Mouse (Mus musculus) kidney, postnatal 25 days (tissue): ENCODE results near the gene Gmppa.

Experiments
- DNase-seq, 2 experiments: peaks; one replicate each; pipeline ENCODE4 v3.0.0; 2021; ENCODE audit warnings: mixed read lengths in 2 of 2

Gmppa gene

GRCm38 (mm10) chr1:75456746-75457564, 21.2 kb downstream of the Gmppa start:
- no peak for DNase-seq

DNA sequence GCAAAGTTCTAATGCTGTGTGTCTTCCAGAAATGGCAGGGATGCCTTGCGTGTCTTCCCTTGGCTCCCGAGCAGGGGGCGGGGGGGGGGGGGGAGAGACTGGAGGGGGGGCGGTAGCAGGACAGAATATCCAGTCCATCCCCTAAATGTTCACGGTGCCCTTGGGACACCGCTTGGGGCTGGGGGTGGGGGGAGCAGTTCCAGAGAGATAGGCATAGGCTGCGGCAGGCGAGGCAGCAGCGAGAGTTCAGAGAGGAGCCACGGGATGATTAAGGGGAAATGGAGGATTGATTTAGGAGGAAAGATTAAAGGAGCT, 21.9 kb downstream of the Gmppa start:
- DNase-seq = no peak

GRCm38 (mm10) chr1:75458025-75458788, 22.5 kb downstream of the Gmppa start:
- peak; percentile 37 to 65 for DNase-seq

GRCm38 (mm10) chr1:75458789-75459684, 23.3 kb downstream of the Gmppa start:
- peak in 1 of 2 experiments; percentile 20 for DNase-seq

DNA sequence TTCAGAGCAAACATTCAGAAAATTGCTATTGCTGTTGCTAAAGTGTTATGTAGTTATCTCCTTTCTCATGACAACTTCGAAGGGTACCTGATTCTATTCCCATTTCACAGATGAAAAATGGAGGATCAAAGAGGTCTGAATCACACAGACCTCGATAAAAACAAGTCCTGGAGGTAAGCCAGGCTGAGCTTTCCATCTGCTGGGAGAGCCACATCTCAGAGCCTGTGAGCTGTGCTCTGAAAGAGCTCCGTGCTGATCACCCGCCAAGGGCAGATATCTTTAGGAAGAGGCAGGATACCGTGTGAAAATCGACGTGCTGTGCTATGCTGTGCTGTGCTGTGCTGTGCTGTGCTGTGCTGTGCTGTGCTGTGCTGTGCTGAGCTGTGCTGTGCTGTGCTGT, 24.6 kb downstream of the Gmppa start:
- no peak for DNase-seq

DNA sequence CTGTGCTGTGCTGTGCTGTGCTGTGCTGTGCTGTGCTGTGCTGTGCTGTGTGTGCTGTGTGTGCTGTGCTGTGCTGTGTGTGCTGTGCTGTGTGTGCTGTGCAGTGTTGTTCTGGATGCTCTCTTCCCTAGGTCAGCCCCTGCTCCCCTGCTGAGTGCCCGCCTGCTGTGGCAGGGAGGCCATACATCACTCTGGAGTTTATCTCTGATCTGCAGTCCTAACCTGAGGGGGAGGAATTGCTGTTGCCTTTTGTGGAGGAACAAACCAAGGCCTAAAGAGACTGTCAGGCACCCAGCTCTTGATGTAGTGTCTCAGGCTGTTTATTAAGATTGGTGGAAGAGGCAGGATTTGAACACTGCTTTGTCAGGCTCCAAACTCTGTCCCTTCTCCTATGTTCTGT, 26.9 kb downstream of the Gmppa start:
- DNase-seq = no peak

- DNase-seq = no peak
These were observed 28.0 kb downstream of the Gmppa start for GRCm38 (mm10) chr1:75463652-75464204.

GRCm38 (mm10) chr1:75467215-75467927, 31.6 kb downstream of the Gmppa start:
- peak; percentile 73 to 83 for DNase-seq

GRCm38 (mm10) chr1:75469287-75469825, 33.6 kb downstream of the Gmppa start:
- no peak for DNase-seq

DNA sequence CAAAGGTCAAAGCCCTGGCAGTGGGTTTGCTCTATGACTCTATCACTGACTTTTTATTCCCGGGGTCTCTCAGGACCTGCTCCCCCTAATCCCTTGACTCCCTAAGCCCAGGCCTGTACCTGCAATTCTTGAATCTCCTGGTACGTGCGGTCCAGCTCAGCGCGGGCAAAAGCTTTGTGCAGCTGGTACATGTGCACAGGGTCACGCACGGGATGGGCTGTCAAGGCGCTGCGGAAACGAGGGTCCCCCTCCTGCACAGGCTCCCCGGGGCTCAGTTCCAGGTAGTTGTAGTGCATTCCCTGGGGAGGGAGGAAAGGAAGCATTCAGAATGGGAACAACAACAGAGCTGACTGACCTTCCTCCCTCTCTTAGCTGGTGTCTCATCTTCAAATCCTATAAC, 40.7 kb downstream of the Gmppa start:
- DNase-seq = no peak

DNA sequence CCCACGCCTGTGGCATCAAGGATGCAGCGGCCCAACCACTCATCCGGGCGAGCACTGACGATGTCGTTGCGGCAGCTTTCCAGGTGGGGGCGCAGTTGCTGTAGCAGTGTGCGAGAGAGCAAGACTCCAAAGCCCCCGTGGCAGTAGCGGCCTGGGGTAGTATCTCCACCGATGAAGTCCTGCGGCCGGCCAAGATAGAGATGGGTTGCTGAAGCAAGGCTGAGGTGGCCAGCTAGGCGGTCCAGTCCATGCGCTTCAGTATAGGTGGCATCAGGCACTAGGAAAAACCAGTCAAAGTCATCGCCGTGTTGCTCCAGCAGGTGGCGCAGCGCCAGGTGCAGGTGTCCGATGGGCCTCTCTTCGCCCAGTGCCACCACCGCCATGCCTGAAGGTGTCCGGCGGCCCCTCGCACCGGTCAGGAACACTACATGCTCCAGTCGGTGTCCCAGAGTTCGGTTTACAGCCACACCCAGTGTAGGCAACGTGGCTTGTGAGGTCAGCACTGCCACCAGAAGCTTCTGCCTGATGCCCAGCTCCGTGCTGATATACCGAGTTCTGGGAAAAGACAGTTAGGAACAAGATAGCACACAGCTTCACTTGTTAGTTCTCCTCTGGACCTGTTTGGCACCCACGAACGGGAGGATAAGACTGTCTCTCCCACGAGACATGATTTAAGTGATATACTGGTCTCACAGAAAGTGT, 41.7 kb downstream of the Gmppa start:
- DNase-seq = peak; percentile 90 to 92

DNA sequence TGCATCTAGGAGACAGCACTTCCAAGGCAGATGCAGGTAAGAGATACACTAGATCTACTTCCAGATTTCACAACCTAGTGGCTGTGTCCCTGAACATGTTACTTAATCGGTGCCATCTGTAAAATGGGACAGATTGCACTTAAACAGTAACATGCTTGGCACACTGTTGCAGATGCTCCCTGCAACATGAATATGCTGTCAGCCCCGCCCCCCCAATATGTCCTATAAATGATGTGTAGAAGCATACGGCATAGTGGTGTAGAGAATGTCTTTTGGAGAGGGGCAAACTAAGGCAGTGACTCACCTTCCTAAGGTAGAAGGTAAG, 42.2 kb downstream of the Gmppa start:
- DNase-seq = no peak

DNA sequence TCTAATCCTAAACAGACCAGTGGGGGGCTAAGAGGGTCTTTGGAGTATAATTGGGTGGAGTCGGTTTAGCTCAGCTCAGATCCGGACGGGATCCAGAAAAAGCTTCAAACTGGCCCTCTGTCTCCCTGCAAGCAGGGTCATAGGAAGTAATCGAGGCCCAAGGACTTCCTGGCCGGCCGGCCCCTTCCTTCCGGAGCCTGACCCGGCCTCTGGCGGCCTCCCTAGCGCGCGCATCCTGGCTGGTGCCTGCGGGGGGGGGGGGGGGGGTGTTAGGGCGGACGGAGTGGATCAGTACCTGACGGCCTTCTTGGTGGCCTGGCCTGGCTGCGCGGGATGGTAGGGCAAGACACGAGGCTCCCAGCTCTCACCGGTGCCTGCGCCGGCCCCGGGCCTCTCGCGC, 42.8 kb downstream of the Gmppa start:
- peak; percentile 65 to 84 for DNase-seq

DNA sequence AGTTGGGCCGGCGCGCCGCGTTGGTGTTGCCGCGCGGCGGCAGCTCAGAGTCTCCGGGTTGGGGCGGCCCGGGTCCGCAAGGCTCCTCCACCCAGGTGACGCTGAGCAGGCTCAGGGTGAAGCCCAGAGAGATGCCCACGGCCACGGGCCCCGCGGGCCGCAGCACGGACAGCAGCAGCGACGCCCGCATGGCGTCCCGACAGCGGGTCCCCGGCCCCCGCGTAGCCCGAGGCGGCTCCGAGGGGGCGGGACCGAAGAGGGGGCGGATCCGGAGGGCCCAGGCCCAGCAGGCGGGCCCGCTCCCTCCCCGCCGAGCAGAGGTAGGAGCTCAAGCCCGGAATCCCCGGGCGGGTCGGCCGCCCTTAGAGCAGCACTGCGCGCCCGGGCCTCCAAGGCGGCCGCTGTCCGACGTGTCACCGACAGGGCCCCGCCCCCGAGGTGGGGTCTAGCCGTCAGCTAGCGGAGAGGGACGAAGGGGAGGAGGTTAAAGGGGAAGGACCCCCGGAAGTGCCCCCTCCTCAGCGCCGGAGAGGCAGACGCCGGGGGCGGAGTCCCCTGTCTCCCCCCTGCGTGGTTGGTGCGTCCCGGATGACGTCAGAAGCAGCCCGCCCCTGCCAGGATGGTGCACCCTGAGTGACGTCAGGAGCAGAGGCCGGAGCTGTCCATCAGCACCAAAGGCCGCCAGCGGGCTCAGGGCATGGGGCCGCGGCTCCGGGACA, 43.3 kb downstream of the Gmppa start, which contains the start of the genes Chpf and Tmem198:
TSS of gene Chpf (minus strand) at position 392 of the 719 bp plus-strand sequence.
TSS of gene Tmem198 (plus strand) at position 617 of the 719 bp plus-strand sequence.
- peak; percentile 97 to 98 for DNase-seq

- DNase-seq = no peak
These were observed 43.9 kb downstream of the Gmppa start for GRCm38 (mm10) chr1:75479635-75479989.

DNA sequence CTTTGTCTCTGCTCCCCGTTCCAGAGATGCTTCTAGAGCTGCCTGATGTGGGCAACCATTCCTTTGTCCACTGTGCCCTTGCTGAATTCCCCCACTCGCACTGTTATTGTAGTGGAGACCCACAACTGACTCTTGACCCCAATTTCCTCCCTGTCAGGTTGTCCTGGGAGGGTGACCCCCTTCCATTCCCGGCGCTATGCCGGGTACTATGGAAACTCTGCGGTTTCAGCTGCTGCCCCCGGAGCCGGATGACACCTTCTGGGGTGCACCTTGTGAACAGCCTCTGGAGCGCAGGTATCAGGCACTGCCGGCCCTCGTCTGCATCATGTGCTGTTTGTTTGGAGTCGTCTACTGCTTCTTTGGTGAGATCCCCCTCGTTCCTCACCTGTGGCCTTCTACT, 44.3 kb downstream of the Gmppa start:
- no peak for DNase-seq

DNA sequence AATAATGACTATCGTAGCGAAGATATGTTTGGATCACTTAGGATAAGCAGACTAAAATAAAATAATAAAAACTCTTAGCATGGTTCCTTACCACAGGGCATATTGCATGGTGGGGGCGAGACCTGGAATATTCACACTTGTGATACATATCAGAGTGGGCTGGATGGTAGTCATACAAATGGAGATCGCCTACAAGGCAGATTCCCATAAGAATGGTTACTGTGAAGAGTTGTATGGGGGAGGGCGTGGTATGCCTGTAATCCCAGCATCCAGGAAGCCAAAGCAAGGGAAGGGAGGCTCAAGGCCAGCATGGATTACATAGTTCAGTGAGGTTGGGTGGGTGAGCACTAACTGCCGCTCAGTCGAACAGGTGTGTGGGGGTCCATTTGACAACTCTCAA, 45.0 kb downstream of the Gmppa start:
- no peak for DNase-seq

DNA sequence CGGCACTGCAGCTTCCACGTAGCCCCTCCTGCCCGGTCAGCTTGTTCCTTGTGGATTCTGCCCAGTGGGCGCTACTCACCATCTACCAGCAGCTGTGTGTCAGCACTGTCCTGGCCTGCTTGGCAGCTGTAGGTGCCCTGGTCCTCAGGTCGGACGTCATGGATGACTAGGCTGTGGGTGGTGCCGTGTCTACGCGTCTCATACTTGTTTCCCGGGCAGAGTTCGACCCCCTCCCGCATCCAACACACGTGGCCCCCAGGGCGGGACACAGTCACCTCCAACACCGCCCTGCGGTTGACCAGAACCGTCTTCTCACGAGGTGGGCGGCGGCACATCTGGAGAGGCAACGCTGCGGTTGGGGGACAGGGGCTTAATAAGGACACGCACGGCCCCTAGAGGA, 50.8 kb downstream of the Gmppa start:
- peak; percentile 50 to 87 for DNase-seq

DNA sequence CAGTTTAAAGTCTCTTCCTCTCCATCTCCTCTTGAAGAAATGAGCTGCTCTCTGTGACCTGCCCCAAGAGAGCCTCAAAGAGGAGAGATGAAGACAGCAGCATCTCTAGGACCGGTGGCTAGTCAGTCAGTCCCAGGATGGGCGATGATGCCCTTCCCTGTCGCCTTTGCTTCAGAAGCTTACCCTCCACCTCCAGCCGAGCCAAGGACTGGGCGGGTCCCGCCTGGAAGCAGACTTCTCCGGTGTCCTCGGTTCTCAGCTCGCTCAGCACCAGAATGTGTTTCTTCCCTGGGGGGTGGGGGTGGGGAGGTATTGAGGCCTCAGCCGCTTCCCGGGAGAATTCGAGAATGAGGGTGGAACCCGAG, 51.3 kb downstream of the Gmppa start:
- DNase-seq = no peak

DNA sequence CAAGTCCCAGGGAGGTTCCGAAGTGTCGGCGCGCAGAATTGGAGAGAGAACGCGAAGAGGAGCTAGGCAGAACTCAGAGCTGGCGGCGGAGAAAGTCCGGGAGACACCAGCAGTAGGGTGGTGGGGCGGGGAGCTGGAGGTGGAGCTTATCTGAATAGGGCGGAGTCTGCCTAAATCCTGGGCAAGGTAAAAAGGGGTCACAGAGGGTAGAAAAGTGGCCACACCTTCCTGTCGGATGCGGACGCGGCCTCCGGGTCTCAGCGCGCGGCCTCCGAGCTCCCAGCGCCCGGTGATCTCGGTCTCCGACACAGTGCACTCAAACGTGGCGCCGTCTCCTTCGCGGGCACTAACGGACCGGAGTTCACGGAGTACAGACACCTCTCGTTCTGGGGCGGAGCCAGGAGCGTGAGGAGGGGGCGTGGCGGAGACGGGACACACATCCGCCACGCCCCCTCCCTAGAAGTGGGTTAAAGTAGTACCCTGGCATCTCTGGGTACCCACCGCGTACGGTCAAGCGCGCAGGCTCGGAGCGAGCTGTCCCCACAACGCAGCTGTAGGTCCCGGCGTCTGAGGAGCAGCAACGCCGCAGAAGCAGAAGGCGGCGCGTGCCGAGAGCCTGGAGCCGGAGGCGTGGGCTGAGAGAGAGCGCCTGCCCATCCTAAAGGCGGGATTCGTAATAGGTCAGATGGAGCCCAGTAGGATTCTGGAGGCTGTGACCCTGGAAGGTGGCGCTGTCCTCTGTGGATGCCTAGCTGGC, 51.9 kb downstream of the Gmppa start:
- DNase-seq = peak; percentile 93
